Mouse (Mus musculus) hindbrain, embryonic 10.5 days (tissue): Measurements from ENCODE around the gene Guca2a. TPM values are rescaled to one million over a fixed set of nuclear protein-coding genes. Genes with fewer than 3 reads are reported as not detected.
"Not testable (repeated sequence)": the region's sequence is repeated elsewhere in the genome, so short reads cannot be mapped to it uniquely, and the experiment has no call there.

Experiments
- DNase-seq: peaks from one replicate; pipeline ENCODE4 v3.0.0-alpha.2; 2017; ENCODE audit warnings: low spot score
- H3K27ac ChIP-seq: fragments of 300-500 bp; sonication (generic); 2 replicates; pipeline ENCODE4 v1.5.1; 2016; ENCODE audit warnings: mild to moderate bottlenecking, moderate library complexity
- H3K27me3 ChIP-seq: fragments of 300-500 bp; sonication (generic); 2 replicates; pipeline ENCODE4 v1.6.1; 2016; ENCODE audit warnings: mild to moderate bottlenecking; ENCODE audit not compliant: poor library complexity, insufficient read depth, severe bottlenecking
- H3K36me3 ChIP-seq: fragments of 300-500 bp; sonication (generic); 2 replicates; pipeline ENCODE4 v1.6.1; 2016; ENCODE audit warnings: mild to moderate bottlenecking, moderate library complexity
- H3K4me1 ChIP-seq: fragments of 300-500 bp; sonication (generic); replicated peaks from 2 replicates; pipeline ENCODE4 v1.6.1; 2016; ENCODE audit warnings: mild to moderate bottlenecking
- H3K4me3 ChIP-seq: fragments of 300-500 bp; sonication (generic); 2 replicates; pipeline ENCODE4 v1.5.1; 2016; ENCODE audit warnings: mild to moderate bottlenecking, moderate library complexity
- H3K9me3 ChIP-seq: fragments of 300-500 bp; sonication (generic); 2 replicates; pipeline ENCODE4 v1.6.1; 2016; ENCODE audit warnings: mild to moderate bottlenecking, moderate library complexity
- WGBS: fragments of 180-500 bp; shearing (Covaris S2); methylation state at CpG from one replicate; pipeline ENCODE4 v1.1.7; 2016; 5-methylcytosine and 5-hydroxymethylcytosine counted together
- polyA plus RNA-seq: library from polyadenylated mRNA; unstranded; fragments of >200 nt; fragmentation: Nextera tagmentation; extraction: Ambion mirVana; gene quantifications from 2 replicates; pipeline ENCODE4 v1.2.1, GENCODE M21; 2016

Guca2a gene
- polyA plus RNA-seq, 1 experiment from 2014 or later = not detected

DNA sequence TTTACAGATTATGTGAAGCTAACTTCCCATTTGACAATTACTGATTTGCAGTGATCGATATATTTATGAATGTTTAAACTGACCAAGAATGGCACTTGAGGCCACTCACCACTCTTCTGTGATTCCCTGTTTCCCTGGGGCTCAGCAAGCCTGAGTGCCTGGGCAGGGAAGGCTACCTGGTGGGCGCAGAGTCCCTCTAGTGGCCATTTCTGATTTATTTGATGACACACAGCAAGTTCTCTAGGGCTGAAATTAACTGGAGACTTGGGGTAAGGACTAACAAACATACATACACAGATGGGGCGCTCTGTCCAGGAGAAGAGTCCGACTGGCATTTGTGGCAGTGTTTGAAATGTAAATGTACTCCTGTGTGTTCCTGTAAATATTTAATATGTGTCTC is 9.1 kb upstream of the Guca2a start:
- H3K27me3 ChIP-seq, DNase-seq, H3K27ac ChIP-seq, H3K4me3 ChIP-seq, H3K9me3 ChIP-seq: not testable (repeated sequence)
- 81% methylated on average over 4 of the region's 4 CpGs for WGBS
- peaks cover 22% of the 10 kb centered on the region for H3K4me1 ChIP-seq
- peaks cover 63% of the 10 kb centered on the region for H3K36me3 ChIP-seq

DNA sequence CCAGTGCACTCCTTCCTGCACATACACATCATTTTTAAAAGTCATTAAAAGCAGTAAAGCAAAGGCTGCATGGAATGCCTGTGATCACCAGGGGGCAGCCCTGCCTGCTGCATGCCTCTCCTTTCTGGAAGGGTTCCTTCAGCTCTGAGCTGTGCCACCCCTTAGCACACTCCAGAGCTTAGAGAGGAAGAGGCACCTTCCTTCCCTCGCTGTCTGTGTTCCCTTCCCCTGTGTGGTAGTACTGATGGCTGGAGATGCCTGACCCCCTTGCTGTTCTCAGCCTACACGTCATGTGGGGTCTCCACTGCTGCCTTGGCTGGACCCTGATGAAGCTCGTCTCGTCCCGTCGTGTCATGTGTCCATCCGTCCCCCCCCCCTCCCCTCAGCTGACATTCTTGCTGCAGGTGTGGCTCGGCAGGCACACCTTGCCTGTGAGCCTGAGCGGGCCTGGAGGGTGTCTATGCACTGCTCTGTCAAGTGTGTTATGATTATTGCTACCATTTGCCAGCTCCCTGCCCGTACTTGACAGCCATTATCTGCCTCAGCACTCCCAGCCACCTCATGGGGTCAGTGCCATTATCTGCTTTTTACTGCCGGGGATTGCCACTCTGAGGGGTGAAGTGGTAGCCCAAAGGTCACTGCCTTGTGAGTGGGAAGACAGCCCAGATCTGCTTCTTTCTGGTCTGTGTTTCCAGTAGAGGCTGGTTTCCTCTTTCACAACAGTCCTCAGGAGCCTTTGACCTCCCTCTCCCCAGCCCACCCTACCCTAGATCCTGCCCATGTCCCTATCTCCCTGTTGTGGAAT is 6.2 kb upstream of the Guca2a start:
- Histone ChIP-seq H3K4me1 (peaks cover 34% of the 10 kb centered on the region), H3K27me3 (no peaks in the 10 kb centered on the region), H3K4me3 (no peak overlapping the region), H3K9me3 (no peaks in the 10 kb centered on the region), H3K36me3 (peaks cover 37% of the 10 kb centered on the region), H3K27ac (no peak overlapping the region)
- WGBS = 76% methylated on average over 11 of the region's 11 CpGs
- DNase-seq = no peak

- Histone ChIP-seq H3K4me3 (no peak overlapping the region), H3K4me1 (peaks cover 40% of the 10 kb centered on the region), H3K9me3 (no peaks in the 10 kb centered on the region), H3K36me3 (peaks cover 26% of the 10 kb centered on the region), H3K27me3 (no peaks in the 10 kb centered on the region), H3K27ac (peak overlapping the region; percentile 14; the same call in 1 of the 2 replicates)
- DNase-seq = no peak
- 64% methylated on average over 7 of the region's 7 CpGs for WGBS
These were observed 4.8 kb upstream of the Guca2a start for GRCm38 (mm10) chr4:119632721-119633120.

DNA sequence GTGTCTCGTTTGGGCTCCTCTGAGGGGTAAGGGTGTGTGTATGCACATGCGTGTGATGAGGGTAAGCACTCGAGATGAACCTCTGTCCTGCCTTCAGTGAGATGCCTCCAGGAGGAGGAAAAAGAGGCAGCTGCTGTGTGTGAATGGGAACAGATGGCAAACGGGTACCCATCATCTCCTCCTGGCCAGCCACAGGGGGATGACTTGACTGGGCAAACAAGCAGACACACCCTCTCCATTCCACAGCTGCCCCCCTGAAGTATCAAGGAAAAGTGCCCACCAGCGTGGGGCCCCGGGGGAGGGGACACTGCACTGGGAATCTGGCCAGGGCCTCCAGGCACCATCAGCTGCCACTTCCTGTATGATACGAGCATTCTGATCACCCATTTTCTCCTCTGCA is 4.2 kb upstream of the Guca2a start:
- 70% methylated on average over 7 of the region's 7 CpGs for WGBS
- Histone ChIP-seq H3K4me3 (no peak overlapping the region), H3K27ac (no peak overlapping the region), H3K36me3 (peaks cover 26% of the 10 kb centered on the region), H3K27me3 (no peaks in the 10 kb centered on the region), H3K9me3 (no peaks in the 10 kb centered on the region), H3K4me1 (peaks cover 40% of the 10 kb centered on the region)
- no peak for DNase-seq

- Histone ChIP-seq H3K9me3 (no peaks in the 10 kb centered on the region), H3K27ac (no peak overlapping the region), H3K4me1 (peaks cover 40% of the 10 kb centered on the region), H3K4me3 (no peak overlapping the region), H3K27me3 (no peaks in the 10 kb centered on the region), H3K36me3 (peaks cover 25% of the 10 kb centered on the region)
- 90% methylated on average over 3 of the region's 3 CpGs for WGBS
- no peak for DNase-seq
These were observed 3.6 kb upstream of the Guca2a start for GRCm38 (mm10) chr4:119633948-119634347.

- 70% methylated on average over 6 of the region's 6 CpGs for WGBS
- Histone ChIP-seq H3K27ac (no peak overlapping the region), H3K36me3 (peaks cover 14% of the 10 kb centered on the region; the same call in 1 of the 2 replicates), H3K4me1 (peaks cover 40% of the 10 kb centered on the region), H3K9me3 (no peaks in the 10 kb centered on the region), H3K27me3 (no peaks in the 10 kb centered on the region), H3K4me3 (no peak overlapping the region)
- DNase-seq = no peak
These were observed 2.4 kb upstream of the Guca2a start for GRCm38 (mm10) chr4:119634908-119635660.

DNA sequence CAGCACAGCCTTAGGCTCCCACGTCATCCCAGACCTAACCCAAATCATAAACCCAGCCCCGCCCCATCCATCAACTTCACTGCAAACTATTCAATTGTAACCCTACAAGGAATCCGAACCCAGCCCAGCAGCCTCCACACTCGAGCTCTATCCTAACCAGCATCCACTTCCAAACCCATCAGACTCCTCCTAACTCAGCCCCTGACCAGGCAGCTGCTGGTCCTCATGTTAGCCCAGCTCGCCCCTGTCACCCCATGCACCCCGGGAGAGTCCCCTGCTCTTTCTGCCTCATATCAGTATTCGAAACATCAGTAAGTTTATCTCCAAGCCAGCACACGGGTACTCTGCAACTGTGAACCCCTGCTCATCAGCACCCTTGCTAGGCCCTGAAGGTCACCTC is 1.8 kb upstream of the Guca2a start:
- H3K4me3 ChIP-seq = no peak overlapping the region
- peaks cover 10% of the 10 kb centered on the region; the same call in 1 of the 2 replicates for H3K36me3 ChIP-seq
- peaks cover 40% of the 10 kb centered on the region for H3K4me1 ChIP-seq
- no peak for DNase-seq
- WGBS = 83% methylated on average over 8 of the region's 8 CpGs
- no peak overlapping the region for H3K27ac ChIP-seq
- H3K27me3 ChIP-seq = no peaks in the 10 kb centered on the region
- no peaks in the 10 kb centered on the region for H3K9me3 ChIP-seq

DNA sequence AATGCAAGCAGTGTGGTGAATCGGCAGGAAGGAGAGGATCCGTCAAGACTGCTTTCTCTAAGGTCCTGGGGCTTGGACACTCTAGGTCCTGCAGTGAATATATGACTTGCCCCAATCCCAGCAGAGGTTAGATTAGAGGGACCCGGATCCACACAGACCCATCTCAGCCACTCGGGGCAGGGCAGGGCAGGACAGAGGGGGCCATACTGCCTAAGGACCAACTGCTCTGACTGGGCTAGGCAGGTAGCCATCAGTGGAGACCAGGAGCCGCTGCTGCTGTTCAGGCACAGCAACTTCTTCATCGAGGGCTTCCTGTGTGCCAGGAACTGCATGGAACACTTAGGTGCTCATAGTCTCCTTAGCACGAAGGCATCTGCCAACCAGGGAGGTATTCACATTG is 773 bp upstream of the Guca2a start:
- WGBS = 90% methylated on average over 7 of the region's 7 CpGs
- DNase-seq = no peak
- H3K27ac ChIP-seq = no peak overlapping the region

DNA sequence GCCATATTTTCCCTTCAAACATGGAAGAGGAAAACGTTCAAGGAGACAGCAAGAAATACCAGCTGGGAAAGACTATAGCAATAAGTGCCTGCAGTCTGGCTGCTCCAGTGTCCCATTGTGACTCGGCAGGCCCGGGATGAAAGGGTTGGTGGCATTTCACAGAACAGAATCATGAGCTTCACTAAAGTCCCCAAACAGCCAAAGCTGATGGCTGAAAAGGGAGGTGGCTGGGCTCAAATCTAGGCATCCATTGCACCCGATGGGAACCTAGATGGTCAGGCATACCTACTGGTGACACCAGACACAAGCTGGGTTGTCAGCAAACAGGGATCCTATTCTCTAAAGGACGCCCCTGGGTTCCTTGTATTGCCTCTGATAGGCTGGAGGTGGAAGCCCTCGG is 442 bp downstream of the Guca2a start:
- Histone ChIP-seq H3K9me3 (peaks cover 5% of the 10 kb centered on the region), H3K27me3 (no peaks in the 10 kb centered on the region), H3K4me1 (peaks cover 23% of the 10 kb centered on the region), H3K4me3 (no peak overlapping the region), H3K36me3 (no peaks in the 10 kb centered on the region), H3K27ac (no peak overlapping the region)
- no peak for DNase-seq
- 85% methylated on average over 6 of the region's 6 CpGs for WGBS

More for the DNA sequence above, 773 bp upstream of the Guca2a start:
- peaks cover 33% of the 10 kb centered on the region for H3K4me1 ChIP-seq
- H3K27me3 ChIP-seq = no peaks in the 10 kb centered on the region
- H3K4me3 ChIP-seq = no peak overlapping the region
- H3K9me3 ChIP-seq = no peaks in the 10 kb centered on the region
- no peaks in the 10 kb centered on the region for H3K36me3 ChIP-seq

DNA sequence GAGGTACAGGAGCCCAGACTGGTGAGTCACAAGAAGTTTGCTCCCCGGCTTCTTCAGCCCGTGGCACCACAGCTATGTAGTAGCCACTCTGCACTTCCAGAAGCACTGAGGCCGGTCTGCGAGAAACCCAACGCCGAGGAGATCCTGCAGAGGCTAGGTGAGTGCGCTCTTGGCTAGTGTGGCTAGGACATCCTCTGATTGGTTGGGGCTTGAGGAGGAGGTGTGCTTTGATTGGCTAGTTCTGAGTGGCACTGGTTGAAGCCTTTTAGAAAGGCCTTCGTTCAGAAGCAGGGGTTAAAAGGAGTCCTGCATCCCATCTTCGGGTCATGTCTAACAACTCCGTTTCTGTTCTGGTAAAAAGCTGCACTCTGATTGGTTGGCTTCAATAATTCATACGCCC is 1.2 kb downstream of the Guca2a start:
- Histone ChIP-seq H3K4me3 (no peak overlapping the region), H3K4me1 (peaks cover 16% of the 10 kb centered on the region; the same call in 1 of the 2 replicates), H3K27me3 (no peaks in the 10 kb centered on the region), H3K27ac (no peak overlapping the region), H3K36me3 (no peaks in the 10 kb centered on the region), H3K9me3 (peaks cover 8% of the 10 kb centered on the region)
- WGBS = 58% methylated on average over 11 of the region's 11 CpGs
- DNase-seq = no peak

- Histone ChIP-seq H3K4me3 (no peak overlapping the region), H3K27ac (no peak overlapping the region), H3K27me3 (no peaks in the 10 kb centered on the region), H3K4me1 (no peaks in the 10 kb centered on the region), H3K36me3 (no peaks in the 10 kb centered on the region), H3K9me3 (peaks cover 8% of the 10 kb centered on the region)
- WGBS = 83% methylated on average over 4 of the region's 4 CpGs
- no peak for DNase-seq
These were observed 5.2 kb downstream of the Guca2a start for GRCm38 (mm10) chr4:119642666-119643065.

- no peak for DNase-seq
- Histone ChIP-seq H3K36me3 (no peaks in the 10 kb centered on the region), H3K27me3 (no peaks in the 10 kb centered on the region), H3K4me1 (no peaks in the 10 kb centered on the region), H3K27ac (no peak overlapping the region), H3K9me3 (peaks cover 13% of the 10 kb centered on the region), H3K4me3 (no peak overlapping the region)
- WGBS = 75% methylated on average over 1 of the region's 1 CpGs
These were observed 19.5 kb downstream of the Guca2a start for GRCm38 (mm10) chr4:119657011-119657410.

DNA sequence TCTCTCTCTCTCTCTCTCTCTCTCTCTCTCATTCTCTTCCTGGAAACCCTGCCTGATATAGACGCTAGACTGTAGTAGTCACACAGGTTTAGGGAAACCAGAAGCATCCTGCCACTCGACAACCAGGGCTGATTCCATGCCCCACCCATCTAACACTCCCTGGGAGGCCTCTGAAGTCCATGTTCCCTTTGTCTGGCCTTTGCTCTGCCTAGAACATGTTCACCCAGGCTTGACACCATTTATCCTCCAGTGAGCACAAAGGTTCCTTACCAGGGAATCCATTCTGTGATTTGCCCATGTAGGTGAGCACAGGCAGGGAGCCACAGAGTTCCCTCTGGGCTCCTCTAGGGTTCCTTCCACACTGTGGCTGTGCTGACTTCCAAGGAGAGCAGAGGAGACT is 20.7 kb downstream of the Guca2a start:
- Histone ChIP-seq H3K9me3 (peaks cover 7% of the 10 kb centered on the region), H3K27ac (no peak overlapping the region), H3K36me3 (no peaks in the 10 kb centered on the region), H3K4me3 (no peak overlapping the region), H3K4me1 (no peaks in the 10 kb centered on the region), H3K27me3 (no peaks in the 10 kb centered on the region)
- 63% methylated on average over 2 of the region's 2 CpGs for WGBS
- no peak for DNase-seq
